Mouse (Mus musculus) stomach, embryonic 16.5 days (tissue): ENCODE measurements around the gene Adprhl2. TPM values are rescaled to one million over a fixed set of nuclear protein-coding genes. Genes with fewer than 3 reads are reported as not detected.

Experiments used
- ATAC-seq: fragments of 200-750 bp; cut with Nextera tagmentation; 2 replicates; pipeline ENCODE4 v1.8.0; 2017; ENCODE audit warnings: moderate number of reproducible peaks, moderate TSS enrichment; ENCODE audit not compliant: insufficient read depth, low FRiP score
- H3K27ac ChIP-seq: fragments of 300-500 bp; sonication (generic); 2 replicates; pipeline ENCODE4 v1.5.1; 2014; ENCODE audit warnings: low read length
- H3K27me3 ChIP-seq: fragments of 300-500 bp; sonication (generic); 2 replicates; pipeline ENCODE4 v1.6.1; 2014; ENCODE audit warnings: low read length, control low read depth, mixed read lengths; ENCODE audit not compliant: control insufficient read depth, insufficient read depth
- H3K36me3 ChIP-seq: fragments of 300-500 bp; sonication (generic); 2 replicates; pipeline ENCODE4 v1.6.1; 2014; ENCODE audit warnings: low read length; ENCODE audit not compliant: control insufficient read depth, insufficient read depth
- H3K4me1 ChIP-seq: fragments of 300-500 bp; sonication (generic); 2 replicates; pipeline ENCODE4 v1.6.1; 2014; ENCODE audit warnings: low read length, control low read depth, mixed read lengths; ENCODE audit not compliant: control insufficient read depth, insufficient read depth
- H3K4me2 ChIP-seq: fragments of 300-500 bp; sonication (generic); 2 replicates; pipeline ENCODE4 v1.6.1; 2014; ENCODE audit warnings: low read depth, low read length, mixed read lengths
- H3K4me3 ChIP-seq: fragments of 300-500 bp; sonication (generic); replicated peaks from 2 replicates; pipeline ENCODE4 v1.5.1; 2014; ENCODE audit warnings: mild to moderate bottlenecking, low read length
- H3K9ac ChIP-seq: fragments of 300-500 bp; sonication (generic); 2 replicates; pipeline ENCODE4 v1.6.1; 2014; ENCODE audit warnings: low read length
- H3K9me3 ChIP-seq: fragments of 300-500 bp; sonication (generic); replicated peaks from 2 replicates; pipeline ENCODE4 v1.6.1; 2016; ENCODE audit warnings: low read length, control low read depth; ENCODE audit not compliant: control insufficient read depth
- WGBS: fragments of 180-500 bp; shearing (Covaris S2); extraction: QIAGEN DNeasy Blood & Tissue Kit; methylation state at CpG from one replicate; pipeline ENCODE4 v1.1.7; 2014; 5-methylcytosine and 5-hydroxymethylcytosine counted together
- polyA plus RNA-seq: library from polyadenylated mRNA; unstranded; fragments of >200 nt; fragmentation: Nextera tagmentation; extraction: Ambion mirVana; gene quantifications from 2 replicates; pipeline ENCODE4 v1.2.1, GENCODE M21; 2015

Gene Adprhl2
- polyA plus RNA-seq, 1 experiment from 2014 or later = 55.6 TPM

DNA sequence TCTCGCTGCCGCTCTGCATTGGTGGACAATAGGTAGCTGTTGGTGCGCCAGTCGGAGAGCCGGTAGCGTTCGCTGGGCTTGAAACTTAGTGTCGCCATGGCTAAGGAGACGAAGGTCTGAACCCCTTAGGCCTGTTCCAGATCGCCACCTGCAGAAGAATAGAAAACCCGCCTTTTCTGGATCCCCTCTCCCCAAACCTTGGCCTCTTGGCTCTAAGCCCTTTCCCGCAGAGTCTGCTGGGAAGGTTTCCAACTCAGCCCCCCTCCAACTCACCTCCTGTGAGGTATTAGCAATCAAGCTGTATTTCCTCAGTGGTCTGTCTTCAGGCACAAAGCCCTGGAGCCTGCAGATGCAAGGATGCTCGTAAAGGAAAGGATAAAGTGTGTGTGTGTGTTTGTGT lies 3.4 kb upstream of the Adprhl2 start:
- Histone ChIP-seq H3K4me1 (peaks cover 20% of the 10 kb centered on the region), H3K36me3 (no peaks in the 10 kb centered on the region), H3K4me2 (peak overlapping the region; percentile 51; the same call in 1 of the 2 replicates), H3K27ac (no peak overlapping the region; the same call in 1 of the 2 replicates), H3K27me3 (no peaks in the 10 kb centered on the region), H3K4me3 (peak overlapping the region; percentile 32; the same call in 1 of the 2 replicates), H3K9ac (peak overlapping the region; percentile 62), H3K9me3 (no peaks in the 10 kb centered on the region)
- WGBS = 32% methylated on average over 13 of the region's 13 CpGs
- ATAC-seq = no peak

DNA sequence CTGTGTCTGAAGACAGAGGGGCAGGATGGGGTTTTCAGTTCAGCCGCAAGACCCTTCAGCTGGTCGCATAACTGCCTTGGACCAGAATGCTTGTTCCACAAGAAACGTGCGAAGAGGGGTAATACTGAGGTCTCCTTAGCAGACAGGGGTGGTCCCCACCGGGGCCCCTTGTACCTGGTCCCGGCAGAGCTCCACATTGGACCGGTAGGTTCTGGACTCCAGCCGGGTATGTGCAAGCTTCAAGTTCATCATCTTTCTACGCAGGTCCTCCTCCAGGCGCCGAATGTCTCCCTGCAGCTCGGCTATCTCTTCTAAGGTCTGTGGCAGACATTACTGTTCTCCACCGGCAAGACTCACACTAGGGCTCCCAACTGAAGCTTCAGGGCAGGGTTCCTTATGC lies 1.1 kb upstream of the Adprhl2 start:
- whole genome bisulfite sequencing = 95% methylated on average over 13 of the region's 13 CpGs
- Histone ChIP-seq H3K36me3 (0 out of 2 replicates have a peak, but pooled peaks cover under 1% of the 10 kb centered on the region), H3K4me1 (peaks cover 20% of the 10 kb centered on the region), H3K4me2 (no peak overlapping the region), H3K27ac (no peak overlapping the region), H3K9me3 (no peaks in the 10 kb centered on the region), H3K9ac (no peak overlapping the region), H3K4me3 (no peak overlapping the region), H3K27me3 (no peaks in the 10 kb centered on the region)
- ATAC-seq = no peak

- Histone ChIP-seq H3K27ac (no peak overlapping the region), H3K9me3 (no peaks in the 10 kb centered on the region), H3K27me3 (no peaks in the 10 kb centered on the region), H3K4me2 (peak overlapping the region; percentile 56), H3K36me3 (peaks cover 5% of the 10 kb centered on the region; the same call in 1 of the 2 replicates), H3K9ac (peak overlapping the region; percentile 61; the same call in 1 of the 2 replicates), H3K4me1 (peaks cover 20% of the 10 kb centered on the region), H3K4me3 (peak overlapping the region; percentile 77)
- 52% methylated on average over 28 of the region's 28 CpGs for WGBS
- no peak; the same call in 1 of the 2 replicates for ATAC-seq
Observed at GRCm38 (mm10) chr4:126321854-126322511, 480 bp upstream of the Adprhl2 start.

DNA sequence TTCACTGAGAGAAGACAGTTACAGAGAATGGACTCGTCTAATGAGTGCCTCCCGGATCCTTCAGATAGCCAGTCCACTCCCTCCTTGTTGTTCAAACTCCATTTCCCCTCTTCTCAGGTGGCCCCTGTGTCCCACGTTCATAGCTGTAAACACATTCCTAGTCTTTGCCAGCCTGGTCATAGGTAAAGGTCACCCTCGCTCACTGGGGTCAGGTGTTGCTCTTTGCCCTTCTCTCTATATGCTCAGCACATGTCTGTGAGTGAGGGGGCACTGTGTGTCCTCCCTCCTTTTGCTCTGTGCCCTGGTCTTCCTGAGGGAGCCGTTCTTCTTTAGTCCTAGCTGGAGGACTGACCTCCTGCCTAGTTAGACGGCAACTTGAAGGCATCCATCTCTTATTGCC lies 1.7 kb downstream of the Adprhl2 start:
- Histone ChIP-seq H3K36me3 (peaks cover 9% of the 10 kb centered on the region), H3K4me2 (no peak overlapping the region), H3K27me3 (no peaks in the 10 kb centered on the region), H3K9me3 (no peaks in the 10 kb centered on the region), H3K4me3 (no peak overlapping the region), H3K27ac (no peak overlapping the region), H3K9ac (no peak overlapping the region), H3K4me1 (peaks cover 15% of the 10 kb centered on the region)
- ATAC-seq = no peak
- WGBS = 88% methylated on average over 6 of the region's 6 CpGs

DNA sequence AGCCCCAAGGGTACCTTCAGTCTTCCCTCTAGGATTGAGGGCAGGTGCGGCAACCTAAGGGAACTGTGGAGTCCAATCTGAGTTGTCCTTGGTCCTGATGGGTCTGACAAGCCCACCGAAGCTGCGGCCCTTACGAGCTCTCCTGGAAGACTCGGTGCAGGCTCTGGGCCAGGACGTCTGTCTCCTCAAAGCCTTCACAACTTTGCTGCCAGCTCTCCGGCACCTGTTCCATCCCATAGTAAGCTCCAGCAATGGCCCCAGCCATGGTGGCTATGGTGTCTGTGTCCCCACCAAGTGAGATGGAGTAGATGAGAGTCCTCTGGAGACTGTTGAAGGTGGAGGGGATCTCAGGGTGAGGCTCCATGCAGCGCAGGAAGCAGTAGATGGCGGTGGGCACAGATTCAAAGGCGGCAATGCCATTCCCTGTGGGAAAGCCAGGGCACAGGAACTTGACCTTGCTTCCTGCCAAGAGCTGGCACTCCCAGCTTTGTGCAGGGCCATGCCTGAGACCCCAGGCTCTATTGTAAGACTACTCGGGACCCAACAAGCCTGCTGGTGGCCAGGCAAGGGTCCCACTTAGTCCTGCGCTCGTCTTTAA lies 5.0 kb downstream of the Adprhl2 start:
- no peak for ATAC-seq
- peaks cover 11% of the 10 kb centered on the region for H3K4me1 ChIP-seq
- H3K4me2 ChIP-seq = no peak overlapping the region
- no peak overlapping the region for H3K27ac ChIP-seq
- H3K27me3 ChIP-seq = no peaks in the 10 kb centered on the region
- H3K9me3 ChIP-seq = no peaks in the 10 kb centered on the region
- H3K4me3 ChIP-seq = no peak overlapping the region
- WGBS = 91% methylated on average over 13 of the region's 13 CpGs
- peaks cover 9% of the 10 kb centered on the region for H3K36me3 ChIP-seq
- no peak overlapping the region for H3K9ac ChIP-seq

DNA sequence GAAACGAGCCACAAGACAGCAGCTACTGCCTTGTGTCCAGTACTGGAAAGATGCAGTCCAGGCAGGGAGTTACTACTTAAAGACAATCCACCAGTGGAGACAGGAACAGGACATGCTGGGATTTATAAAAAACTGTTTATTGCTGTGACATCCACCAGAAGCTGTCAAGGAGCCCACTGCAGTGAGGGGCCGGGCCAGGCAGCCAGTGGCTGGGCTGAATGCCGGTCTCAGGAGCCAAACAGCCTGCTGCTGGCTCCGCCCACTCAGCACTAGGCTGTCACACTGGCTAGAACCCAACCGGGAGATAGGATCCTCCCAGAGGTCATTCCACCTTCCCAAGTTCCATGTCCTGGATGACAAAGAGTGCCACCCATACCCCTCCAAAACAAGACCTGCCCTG lies 5.6 kb downstream of the Adprhl2 start:
- Histone ChIP-seq H3K4me1 (peaks cover 11% of the 10 kb centered on the region), H3K27me3 (no peaks in the 10 kb centered on the region), H3K4me2 (no peak overlapping the region), H3K36me3 (peaks cover 9% of the 10 kb centered on the region), H3K27ac (no peak overlapping the region; the same call in 1 of the 2 replicates), H3K9ac (no peak overlapping the region), H3K9me3 (no peaks in the 10 kb centered on the region), H3K4me3 (no peak overlapping the region)
- ATAC-seq = peak; percentile 34; the same call in 1 of the 2 replicates
- 38% methylated on average over 5 of the region's 5 CpGs for WGBS

DNA sequence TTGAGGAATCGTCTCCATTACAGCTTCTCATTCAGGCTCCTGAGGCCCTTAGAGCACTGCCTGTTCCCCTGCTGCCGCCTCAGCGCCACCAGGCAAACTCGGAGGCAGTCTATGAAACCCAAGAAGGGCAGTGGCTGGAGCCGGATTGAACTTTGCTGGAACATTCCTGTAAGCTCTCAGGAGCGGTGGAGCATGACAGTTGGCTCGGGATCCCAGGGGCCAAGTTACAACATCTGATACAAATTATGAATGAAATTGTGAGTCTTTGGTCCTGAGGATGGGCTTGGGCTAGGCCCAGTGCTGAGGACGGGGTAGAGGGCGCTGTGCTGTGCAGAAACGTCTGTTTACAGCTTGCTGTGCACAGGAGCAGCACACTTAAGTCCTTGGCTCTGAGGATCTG lies 7.1 kb downstream of the Adprhl2 start:
- ATAC-seq = no peak
- whole genome bisulfite sequencing = 64% methylated on average over 10 of the region's 10 CpGs

DNA sequence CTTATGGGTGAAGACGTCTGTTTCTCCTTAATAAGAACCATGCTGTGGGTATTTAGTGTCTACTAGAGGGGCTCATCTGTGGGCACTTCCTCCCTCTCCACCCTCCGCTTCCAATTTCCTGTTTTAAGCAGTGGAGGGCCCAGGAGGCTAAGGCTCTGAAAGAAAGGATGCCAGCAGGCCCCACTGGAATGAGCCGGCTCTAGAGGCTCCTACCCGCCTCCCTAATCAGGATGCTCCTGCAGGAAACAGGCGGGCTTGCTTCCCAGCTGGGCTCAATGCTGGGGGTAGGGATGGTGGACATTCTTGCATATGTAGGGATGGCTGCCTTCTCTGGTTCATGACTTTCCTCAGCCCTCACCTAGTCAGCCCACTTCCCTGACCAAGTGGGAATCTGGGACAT lies 8.3 kb downstream of the Adprhl2 start:
- peaks cover 8% of the 10 kb centered on the region for H3K4me1 ChIP-seq
- no peaks in the 10 kb centered on the region for H3K27me3 ChIP-seq
- H3K4me3 ChIP-seq = no peak overlapping the region
- no peak overlapping the region for H3K27ac ChIP-seq
- peaks cover 9% of the 10 kb centered on the region for H3K36me3 ChIP-seq
- no peak for ATAC-seq
- no peaks in the 10 kb centered on the region for H3K9me3 ChIP-seq
- 54% methylated on average over 5 of the region's 5 CpGs for WGBS
- no peak overlapping the region for H3K4me2 ChIP-seq
- no peak overlapping the region for H3K9ac ChIP-seq

More for the DNA sequence above, 7.1 kb downstream of the Adprhl2 start:
- no peak overlapping the region for H3K4me2 ChIP-seq
- peaks cover 8% of the 10 kb centered on the region for H3K4me1 ChIP-seq
- H3K27me3 ChIP-seq = no peaks in the 10 kb centered on the region
- H3K9me3 ChIP-seq = no peaks in the 10 kb centered on the region
- H3K9ac ChIP-seq = no peak overlapping the region
- peaks cover 9% of the 10 kb centered on the region for H3K36me3 ChIP-seq
- no peak overlapping the region for H3K4me3 ChIP-seq
- no peak overlapping the region for H3K27ac ChIP-seq

DNA sequence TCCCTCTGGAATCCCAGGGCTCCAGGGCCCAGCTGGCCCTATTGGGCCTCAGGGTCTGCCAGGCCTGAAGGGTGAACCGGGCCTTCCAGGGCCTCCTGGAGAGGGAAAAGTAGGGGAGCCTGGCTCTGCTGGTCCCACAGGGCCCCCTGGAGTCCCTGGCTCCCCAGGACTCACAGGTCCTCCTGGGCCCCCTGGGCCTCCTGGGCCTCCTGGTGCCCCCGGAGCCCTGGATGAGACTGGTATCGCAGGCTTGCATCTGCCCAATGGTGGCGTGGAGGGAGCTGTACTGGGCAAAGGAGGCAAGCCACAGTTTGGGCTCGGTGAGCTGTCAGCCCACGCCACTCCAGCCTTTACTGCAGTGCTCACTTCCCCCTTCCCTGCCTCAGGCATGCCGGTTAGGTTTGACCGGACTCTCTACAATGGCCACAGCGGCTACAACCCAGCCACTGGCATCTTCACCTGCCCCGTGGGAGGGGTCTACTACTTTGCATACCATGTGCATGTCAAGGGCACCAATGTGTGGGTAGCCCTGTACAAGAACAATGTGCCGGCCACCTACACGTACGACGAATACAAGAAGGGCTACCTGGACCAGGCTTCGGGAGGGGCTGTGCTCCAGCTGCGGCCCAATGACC lies 9.8 kb downstream of the Adprhl2 start:
- no peaks in the 10 kb centered on the region for H3K27me3 ChIP-seq
- H3K9ac ChIP-seq = no peak overlapping the region
- no peaks in the 10 kb centered on the region for H3K9me3 ChIP-seq
- H3K4me1 ChIP-seq = peaks cover 8% of the 10 kb centered on the region
- H3K36me3 ChIP-seq = peaks cover 4% of the 10 kb centered on the region; the same call in 1 of the 2 replicates
- H3K4me2 ChIP-seq = no peak overlapping the region
- no peak for ATAC-seq
- WGBS = 89% methylated on average over 16 of the region's 16 CpGs
- no peak overlapping the region for H3K27ac ChIP-seq
- H3K4me3 ChIP-seq = no peak overlapping the region
